Mouse (Mus musculus): ENCODE measurements around the gene Prkn.

DNA sequence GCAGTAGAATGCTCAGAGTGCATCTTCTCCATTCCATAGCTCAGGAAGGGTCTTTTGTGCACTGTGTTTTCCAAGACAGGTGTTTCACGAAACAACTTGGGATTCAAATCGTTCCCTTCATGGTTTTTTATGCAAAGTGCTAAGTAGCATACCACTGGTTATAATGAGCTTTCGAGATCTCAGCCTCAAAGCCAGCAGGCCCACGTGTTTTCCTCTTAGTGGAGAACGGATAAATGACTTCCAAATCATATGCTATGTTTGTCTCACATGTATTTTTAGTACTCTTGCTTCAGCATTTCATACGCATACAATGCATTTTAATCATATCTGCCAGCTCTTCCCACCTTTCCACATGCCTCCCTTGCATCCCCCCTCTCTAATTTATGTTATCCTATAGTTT lies 1021.0 kb downstream of the Prkn start:
- TF ChIP-seq HCFC1 (IDR thresholded peaks at IDR 0.05; ENCODE audit: borderline replicate concordance, insufficient read depth, low read length) (no peak), CHD2 (IDR thresholded peaks at IDR 0.05; ENCODE audit: low read depth, low read length) (no peak), ZNF384 (IDR thresholded peaks at IDR 0.05; ENCODE audit: low read depth, low read length) (no peak), ZC3H11A (IDR thresholded peaks at IDR 0.05; ENCODE audit: borderline replicate concordance, low read depth, low read length) (no peak), MAFK (IDR thresholded peaks at IDR 0.05; ENCODE audit: insufficient read depth, low read depth, low read length) (no peak)
